Mouse (Mus musculus) bone marrow, adult 2 months (tissue): ENCODE data around the gene Nav1.

ENCODE experiments used
- CTCF ChIP-seq: fragments of 200-500 bp; IDR thresholded peaks from 2 replicates; pipeline ENCODE4 v1.5.1; 2011; ENCODE audit warnings: low read length, control low read depth; ENCODE audit not compliant: control insufficient read depth, insufficient read depth
- POLR2A ChIP-seq: fragments of 200-500 bp; IDR thresholded peaks from 2 replicates; pipeline ENCODE4 v1.6.1; 2011; ENCODE audit warnings: low read depth, mild to moderate bottlenecking, control low read depth, low read length, borderline replicate concordance; ENCODE audit not compliant: control insufficient read depth

DNA sequence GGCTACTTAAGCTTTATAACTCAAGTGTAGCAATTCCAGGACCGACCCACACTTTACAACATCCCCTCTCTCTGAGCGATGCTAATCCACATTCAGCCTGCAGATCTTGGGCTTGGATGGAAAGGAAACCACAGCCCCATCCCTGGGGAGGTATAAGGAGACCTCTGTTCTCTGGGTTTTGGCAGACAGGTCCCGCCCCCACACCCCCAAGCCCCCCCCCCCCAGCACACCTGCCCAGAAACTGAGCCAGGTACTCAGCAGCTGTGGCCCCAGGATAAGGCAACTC, 98.8 kb downstream of the Nav1 start:
- TF ChIP-seq POLR2A (no peak), CTCF (no peak)
